Mouse (Mus musculus) CD4-positive helper T cell, adult 2 months (primary cell): Measurements from ENCODE around the gene Olfr456.
"Not testable (repeated sequence)": the region's sequence is repeated elsewhere in the genome, so short reads cannot be mapped to it uniquely, and the experiment has no call there.

Experiments
- DNase-seq: peaks from one replicate; pipeline ENCODE4 v3.0.0-alpha.2; 2012; ENCODE audit warnings: low read depth, missing footprints, low spot score

Gene Olfr456

DNA sequence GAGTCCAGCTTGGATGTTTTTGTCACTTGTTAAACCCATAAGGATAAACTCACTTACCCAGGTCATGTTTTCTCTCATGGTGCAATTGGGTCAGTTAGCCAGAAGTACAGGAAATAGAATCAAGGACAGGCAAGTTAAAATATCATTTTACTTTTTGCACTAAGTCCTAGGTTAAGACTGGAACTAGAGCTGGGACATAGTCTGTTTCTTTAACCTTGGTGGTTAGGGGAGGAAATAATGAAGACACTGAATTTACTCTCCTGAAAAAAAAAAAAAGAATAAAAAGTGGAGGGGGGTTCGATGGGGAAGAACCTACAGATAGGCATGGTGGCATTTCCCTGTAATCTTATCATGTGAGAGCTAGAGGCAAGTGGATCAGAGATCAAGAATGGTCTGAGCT, at the start of gene Olfr456:
Olfr456 (minus strand) TSS at position 101 of the 400 bp plus-strand sequence.
- no peak for DNase-seq

DNA sequence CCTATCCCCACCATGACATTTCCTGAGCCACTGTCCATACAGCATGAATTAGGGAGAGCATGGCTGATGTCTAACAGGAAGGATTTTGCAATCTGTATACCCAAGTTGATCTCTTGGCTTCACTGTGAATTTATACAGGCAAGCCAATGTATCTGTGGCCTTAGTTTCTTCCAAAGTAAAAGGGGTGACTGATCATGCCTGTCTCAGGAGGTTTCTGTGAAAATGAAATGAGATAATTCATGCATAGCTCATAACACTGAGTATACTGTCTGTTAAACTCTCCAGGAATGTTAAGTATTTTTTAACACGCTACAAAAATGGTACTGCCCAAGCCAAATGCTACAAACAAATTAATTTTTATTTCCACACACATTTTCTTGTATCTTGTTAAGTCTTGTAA, 26.4 kb upstream of the Olfr456 start:
- DNase-seq, result no peak

- DNase-seq, result no peak
Measured at GRCm38 (mm10) chr6:42509311-42509710, 22.3 kb upstream of the Olfr456 start.

DNA sequence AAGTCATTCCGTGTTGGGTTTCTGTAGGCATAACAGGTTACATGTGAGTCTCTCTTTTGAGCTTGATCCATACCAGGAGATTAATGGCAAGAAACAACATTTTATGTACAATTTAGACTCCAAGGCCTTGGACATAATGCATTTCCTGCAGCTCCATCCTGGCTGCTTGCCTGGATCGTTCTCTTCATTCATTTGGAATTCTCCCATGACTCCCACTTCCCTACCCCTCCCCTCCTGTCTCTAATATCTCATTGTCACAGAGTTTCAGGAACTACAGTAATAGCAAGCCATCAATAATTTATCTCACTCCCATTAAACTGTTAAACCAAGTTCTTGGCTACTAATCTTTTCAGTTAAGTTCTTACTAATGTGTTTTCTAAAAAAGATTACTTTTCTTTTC, 16.5 kb upstream of the Olfr456 start:
- DNase-seq, result no peak

DNA sequence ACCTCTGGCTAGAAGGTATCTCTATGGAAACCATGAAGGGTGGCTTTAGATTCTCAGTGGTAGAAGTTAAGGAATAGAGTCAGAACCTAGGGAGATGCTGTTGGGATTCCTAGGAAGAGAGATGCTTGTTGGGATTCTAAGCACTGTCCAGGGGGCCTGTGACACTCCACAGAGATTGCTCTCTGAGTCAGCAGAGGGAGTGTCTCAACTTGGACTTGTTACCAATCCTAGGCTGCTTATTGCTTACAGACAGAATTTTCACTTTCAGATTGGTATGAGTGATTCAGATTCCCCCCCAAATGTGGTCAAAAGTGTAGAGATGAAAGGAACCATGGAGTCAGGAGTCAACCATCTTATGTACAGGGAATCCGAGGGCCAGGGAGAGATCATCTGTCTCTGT, 2.7 kb upstream of the Olfr456 start:
- DNase-seq, result no peak

- DNase-seq, result no peak
Measured at GRCm38 (mm10) chr6:42484633-42485032, 2.4 kb downstream of the Olfr456 start.

DNA sequence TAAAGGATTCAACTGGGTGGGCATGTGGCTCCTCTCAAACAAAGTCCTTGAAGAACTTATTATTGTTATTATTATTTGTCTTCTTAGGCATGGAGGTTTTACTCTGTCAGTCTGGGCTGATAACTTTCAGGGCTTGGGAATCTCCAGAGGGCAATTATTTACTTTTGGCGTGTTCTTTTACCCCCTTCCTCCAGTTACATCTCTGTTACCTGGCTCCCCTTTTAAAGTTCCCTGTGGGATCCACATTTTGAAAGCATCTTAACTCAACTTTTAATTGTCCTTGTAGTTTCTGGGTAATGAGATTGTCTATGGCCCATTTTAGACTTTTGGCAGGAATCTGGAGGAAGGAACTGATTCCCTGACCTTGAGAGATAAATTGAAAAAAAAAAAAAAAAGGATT, 10.8 kb downstream of the Olfr456 start, which contains the start of gene Olfr457:
Olfr457 (minus strand) TSS at position 101 of the 400 bp plus-strand sequence.
- no peak for DNase-seq

- DNase-seq, result not testable (repeated sequence)
Measured at GRCm38 (mm10) chr6:42471298-42471697, 15.7 kb downstream of the Olfr456 start.

DNA sequence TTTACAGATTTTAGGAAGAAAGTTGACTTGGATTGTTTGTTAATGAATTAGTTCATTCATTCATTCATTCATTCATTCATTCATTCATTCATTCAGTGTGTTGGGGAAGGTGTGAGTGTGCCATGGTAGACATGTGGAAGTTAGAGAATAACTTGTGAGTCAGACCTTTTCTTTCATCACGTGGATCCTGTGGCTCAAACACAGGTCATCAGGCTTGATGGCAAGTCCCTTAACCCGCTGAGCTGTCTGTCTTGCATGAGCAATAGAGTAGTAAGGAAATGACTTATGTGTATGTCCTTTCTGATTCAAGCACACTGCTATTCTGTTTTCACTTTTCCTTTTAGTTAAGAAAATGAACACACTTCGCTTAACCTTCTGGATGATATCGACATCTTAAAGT, 16.5 kb downstream of the Olfr456 start:
- no peak for DNase-seq

- DNase-seq, result no peak
Measured at GRCm38 (mm10) chr6:42465096-42465495, 21.9 kb downstream of the Olfr456 start, which contains the start of gene Olfr458. Olfr458 (minus strand) TSS chr6:42465196.

GRCm38 (mm10) chr6:42447381-42447780, 39.6 kb downstream of the Olfr456 start:
- DNase-seq, result no peak

DNA sequence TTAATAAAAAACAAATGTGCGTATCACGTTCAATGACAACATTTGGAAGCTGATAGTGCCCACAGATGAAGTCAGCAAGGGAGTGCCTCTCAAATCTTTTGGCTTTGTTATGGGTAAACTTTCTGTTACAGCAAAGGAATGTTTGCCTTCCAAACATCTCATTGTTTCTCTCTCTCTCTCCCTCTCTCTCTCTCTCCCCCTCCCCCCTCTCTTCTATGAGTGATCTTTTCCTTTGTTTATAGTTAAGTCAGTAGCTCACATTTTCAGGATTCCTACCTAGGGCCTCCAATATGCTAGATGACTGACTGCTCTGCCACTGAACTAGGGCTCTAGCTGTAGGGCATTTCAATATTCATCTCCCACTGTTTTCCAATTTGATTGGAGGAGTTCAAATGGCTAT, 42.5 kb downstream of the Olfr456 start:
- DNase-seq, result no peak

- no peak for DNase-seq
Measured at GRCm38 (mm10) chr6:42441395-42441794, 45.6 kb downstream of the Olfr456 start.
